Mouse (Mus musculus): ENCODE data around the gene Gm6509. TPM values are rescaled to one million over a fixed set of nuclear protein-coding genes. Genes with fewer than 3 reads are reported as not detected.

Gene Gm6509
- not detected for polyA plus RNA-seq (2014; fragmentation: Illumina TruSeq; extraction: RNeasy Lipid Tissue Mini Kit (QIAGEN cat#74804); ENCODE audit: low read depth, low replicate concordance)

GRCm38 (mm10) chr5:94623679-94624078, at the start of gene Gm6509:
Gene Gm6509 (plus strand): TSS chr5:94623979.

GRCm38 (mm10) chr5:94616242-94616641, 7.5 kb upstream of the Gm6509 start, which contains the start of gene Gm3147:
Gene Gm3147 (minus strand): TSS chr5:94616342.

GRCm38 (mm10) chr5:94648082-94648481, 24.3 kb downstream of the Gm6509 start, which contains the start of gene Gm6205:
Gene Gm6205 (plus strand): TSS chr5:94648382.

Other genes starting within 250 kb of the Gm6509 start
- not detected for gene Gm7682, start 178.2 kb upstream of the Gm6509 start, polyA plus RNA-seq (2014; fragmentation: Illumina TruSeq; extraction: RNeasy Lipid Tissue Mini Kit (QIAGEN cat#74804); ENCODE audit: low read depth, low replicate concordance)
- not detected for gene Gm3139, start 97.7 kb upstream of the Gm6509 start, polyA plus RNA-seq (2014; fragmentation: Illumina TruSeq; extraction: RNeasy Lipid Tissue Mini Kit (QIAGEN cat#74804); ENCODE audit: low read depth, low replicate concordance)
- gene Gm3147, start 7.6 kb upstream of the Gm6509 start, polyA plus RNA-seq (2014; fragmentation: Illumina TruSeq; extraction: RNeasy Lipid Tissue Mini Kit (QIAGEN cat#74804); ENCODE audit: low read depth, low replicate concordance) = not detected
- gene Gm6205, start 24.4 kb downstream of the Gm6509 start, polyA plus RNA-seq (2014; fragmentation: Illumina TruSeq; extraction: RNeasy Lipid Tissue Mini Kit (QIAGEN cat#74804); ENCODE audit: low read depth, low replicate concordance) = not detected
- not detected for gene Gm3183, start 241.5 kb downstream of the Gm6509 start, polyA plus RNA-seq (2014; fragmentation: Illumina TruSeq; extraction: RNeasy Lipid Tissue Mini Kit (QIAGEN cat#74804); ENCODE audit: low read depth, low replicate concordance)

All from kidney, adult 10 weeks (tissue).